10 mouse cellular contexts compared by ENCODE assay signal in genomic region chr12:100122921-100123381, GRCm38 (mm10). TPM values are rescaled to one million over a fixed set of nuclear protein-coding genes. Genes with fewer than 3 reads are reported as not detected.
DNase-seq lines count a peak whose midpoint lies in the region; ATAC-seq lines count a peak whose summit lies in the region.
"Had no signal": no experiment of that assay in that cellular context is flagged by ENCODE, and none has a peak within 500 bp of the region (broad histone marks: within the 10 kb centered on the region; RNA-seq: fewer than 3 reads in every experiment).

No protein-coding gene starts in this region.

- WGBS in neural tube, embryonic 15.5 days: 86% methylated on average over 7 of the region's 7 CpGs
- WGBS in midbrain, embryonic 13.5 days: 87% methylated on average over 7 of the region's 7 CpGs
- WGBS in limb, embryonic 10.5 days: 89% methylated on average over 7 of the region's 7 CpGs

- no peak overlapping the region for H3K27ac ChIP-seq in neural tube, embryonic 15.5 days (replicated peaks)
- no peak overlapping the region for H3K27ac ChIP-seq in midbrain, embryonic 13.5 days
- H3K27ac ChIP-seq in limb, embryonic 10.5 days: no peak overlapping the region
- H3K27ac ChIP-seq: embryonic facial prominence, embryonic 12.5 days had no signal

- H3K36me3 ChIP-seq in neural tube, embryonic 15.5 days: peaks cover 87% of the 10 kb centered on the region
- peaks cover 95% of the 10 kb centered on the region for H3K36me3 ChIP-seq in midbrain, embryonic 13.5 days
- H3K36me3 ChIP-seq in limb, embryonic 10.5 days: peaks cover 100% of the 10 kb centered on the region

- no peak overlapping the region for H3K4me2 ChIP-seq in neural tube, embryonic 15.5 days
- no peak overlapping the region for H3K4me2 ChIP-seq in midbrain, embryonic 13.5 days (replicated peaks)
- H3K4me2 ChIP-seq: embryonic facial prominence, embryonic 12.5 days had no signal

- H3K4me1 ChIP-seq in neural tube, embryonic 15.5 days: no peaks in the 10 kb centered on the region; the same call in 1 of the 2 replicates
- no peaks in the 10 kb centered on the region for H3K4me1 ChIP-seq in midbrain, embryonic 13.5 days (replicated peaks)
- H3K4me1 ChIP-seq in limb, embryonic 10.5 days: peaks cover 7% of the 10 kb centered on the region
- H3K4me1 ChIP-seq: embryonic facial prominence, embryonic 12.5 days had no signal

- no peak for ATAC-seq in neural tube, embryonic 15.5 days (ENCODE audit: low FRiP score)
- no peak for ATAC-seq in midbrain, embryonic 13.5 days

- H3K9me3 ChIP-seq in neural tube, embryonic 15.5 days (replicated peaks): no peaks in the 10 kb centered on the region
- H3K9me3 ChIP-seq in midbrain, embryonic 13.5 days: no peaks in the 10 kb centered on the region
- no peaks in the 10 kb centered on the region for H3K9me3 ChIP-seq in limb, embryonic 10.5 days (replicated peaks)
- H3K9me3 ChIP-seq: embryonic facial prominence, embryonic 12.5 days; megakaryocyte, embryonic 14.5 days had no signal

- H3K27me3 ChIP-seq in neural tube, embryonic 15.5 days (replicated peaks): no peaks in the 10 kb centered on the region
- H3K27me3 ChIP-seq in midbrain, embryonic 13.5 days: no peaks in the 10 kb centered on the region
- no peaks in the 10 kb centered on the region for H3K27me3 ChIP-seq in limb, embryonic 10.5 days (ENCODE audit: low read depth, poor library complexity, severe bottlenecking)
- H3K27me3 ChIP-seq: embryonic facial prominence, embryonic 12.5 days; megakaryocyte, embryonic 14.5 days had no signal

- no peak overlapping the region for H3K9ac ChIP-seq in neural tube, embryonic 15.5 days (replicated peaks)
- H3K9ac ChIP-seq in midbrain, embryonic 13.5 days (replicated peaks): no peak overlapping the region
- H3K9ac ChIP-seq: embryonic facial prominence, embryonic 12.5 days had no signal

- H3K4me3 ChIP-seq in neural tube, embryonic 15.5 days (replicated peaks): no peak overlapping the region
- H3K4me3 ChIP-seq in midbrain, embryonic 13.5 days (replicated peaks): no peak overlapping the region
- H3K4me3 ChIP-seq in limb, embryonic 10.5 days: no peak overlapping the region
- H3K4me3 ChIP-seq: embryonic facial prominence, embryonic 12.5 days; megakaryocyte, embryonic 14.5 days had no signal

- DNase-seq in layer of hippocampus, adult 9-11 months: peak; percentile 56
- DNase-seq in layer of hippocampus, postnatal 36 days: no peak
- DNase-seq in adrenal gland, adult 8-10 months: peak; percentile 79
- peak; percentile 58 to 61 for DNase-seq in cerebellum, postnatal 36 days
- DNase-seq in lung, postnatal 25 days (ENCODE audit: low spot score): peak; percentile 61
- DNase-seq in limb, embryonic 10.5 days (ENCODE audit: low spot score): no peak

RNA-seq across cellular contexts. Expression of gene Psmc1, which starts 13.0 kb away (rescaled TPM):
- total RNA-seq in layer of hippocampus, postnatal 36 days (2021): 100 to 1,000 TPM; 183 to 198 TPM
- 100 to 1,000 TPM; 185 to 258 (median 197) TPM for total RNA-seq in adrenal gland, adult 8-10 months (2022)
- polyA plus RNA-seq in neural tube, embryonic 15.5 days (2015; fragmentation: Nextera tagmentation; extraction: Ambion mirVana): 280 and 292 TPM in 2 replicates
- 281 and 297 TPM in 2 replicates for polyA plus RNA-seq in midbrain, embryonic 13.5 days (2015; fragmentation: Nextera tagmentation; extraction: Ambion mirVana)
- 399 and 416 TPM in 2 replicates for polyA plus RNA-seq in limb, embryonic 10.5 days (2016; fragmentation: Nextera tagmentation; extraction: Ambion mirVana)

RNA-seq across cellular contexts. Expression of gene Nrde2, which starts 36.5 kb away (rescaled TPM):
- total RNA-seq in layer of hippocampus, postnatal 36 days (2021): 10 to 100 TPM; 19.7 to 20.2 TPM
- 10 to 100 TPM; 20.3 to 25.0 (median 23.4) TPM for total RNA-seq in adrenal gland, adult 8-10 months (2022)
- polyA plus RNA-seq in neural tube, embryonic 15.5 days (2015; fragmentation: Nextera tagmentation; extraction: Ambion mirVana): 10.4 and 11.8 TPM in 2 replicates
- 14.2 and 14.3 TPM in 2 replicates for polyA plus RNA-seq in midbrain, embryonic 13.5 days (2015; fragmentation: Nextera tagmentation; extraction: Ambion mirVana)
- 15.5 and 16.3 TPM in 2 replicates for polyA plus RNA-seq in limb, embryonic 10.5 days (2016; fragmentation: Nextera tagmentation; extraction: Ambion mirVana)

Comparison
In these comparisons a context has a peak if more than half of its experiments do, and no peak if none do; other contexts are left out.
1. DNase-seq: peak in layer of hippocampus, adult 9-11 months (single experiment), adrenal gland, adult 8-10 months (single experiment), cerebellum, postnatal 36 days (2 of 2) and lung, postnatal 25 days (single experiment); none in layer of hippocampus, postnatal 36 days (0 of 2) and limb, embryonic 10.5 days (single experiment).